ENCODE assay signal across 10 mouse cellular contexts in genomic region chr15:88716350-88716749, GRCm38 (mm10). TPM values are rescaled to one million over a fixed set of nuclear protein-coding genes. Genes with fewer than 3 reads are reported as not detected.
A peak's percentile ranks its signal among the peaks of the same experiment; 100 is the strongest.
DNase-seq lines count a peak whose midpoint lies in the region; ATAC-seq and TF ChIP-seq lines count a peak whose summit lies in the region.
"Had no signal": no experiment of that assay in that cellular context is flagged by ENCODE, and none has a peak within 500 bp of the region (broad histone marks: within the 10 kb centered on the region; RNA-seq: fewer than 3 reads in every experiment).

No protein-coding gene starts in this region.

- DNase-seq in hindbrain, postnatal 0 days (ENCODE audit: low spot score), result peak; percentile 66
- DNase-seq in hindbrain, embryonic 10.5 days (ENCODE audit: low spot score), result no peak
- DNase-seq in 416B (ENCODE audit: low read depth) (peak; percentile 61), G1E (ENCODE audit: low spot score) (peak; percentile 35)
- peak; percentile 29 for DNase-seq in kidney, postnatal 14 days
- DNase-seq in ovary, adult 18-20 months (ENCODE audit: low spot score), result no peak

- H3K4me2 ChIP-seq in hindbrain, postnatal 0 days (ENCODE audit: low read depth, low read length), result no peak overlapping the region
- H3K4me2 ChIP-seq in forebrain, embryonic 13.5 days, result no peak overlapping the region
- no peak overlapping the region for H3K4me2 ChIP-seq in heart, embryonic 11.5 days
- H3K4me2 ChIP-seq: stomach, embryonic 15.5 days had no signal

- no peaks in the 10 kb centered on the region for H3K9me3 ChIP-seq in hindbrain, postnatal 0 days (ENCODE audit: low read length)
- H3K9me3 ChIP-seq in hindbrain, embryonic 10.5 days, result no peaks in the 10 kb centered on the region
- no peaks in the 10 kb centered on the region for H3K9me3 ChIP-seq in G1E (replicated peaks)
- no peaks in the 10 kb centered on the region for H3K9me3 ChIP-seq in forebrain, embryonic 13.5 days (replicated peaks)
- H3K9me3 ChIP-seq in heart, embryonic 11.5 days (replicated peaks; ENCODE audit: control insufficient read depth, low read length), result no peaks in the 10 kb centered on the region
- H3K9me3 ChIP-seq: stomach, embryonic 15.5 days had no signal

- H3K27ac ChIP-seq in hindbrain, postnatal 0 days, result no peak overlapping the region
- no peak overlapping the region for H3K27ac ChIP-seq in hindbrain, embryonic 10.5 days
- no peak overlapping the region for H3K27ac ChIP-seq in forebrain, embryonic 13.5 days
- H3K27ac ChIP-seq in heart, embryonic 11.5 days (ENCODE audit: low read depth, low read length), result no peak overlapping the region
- H3K27ac ChIP-seq: macrophage; stomach, embryonic 15.5 days had no signal

- no peak for ATAC-seq in hindbrain, postnatal 0 days
- 0 out of 2 replicates have a peak, but pooled peaks have one; percentile 36 for ATAC-seq in G1E (ENCODE audit: extremely low read depth, insufficient number of reproducible peaks, low FRiP score, poor library complexity, severe bottlenecking)
- ATAC-seq in forebrain, embryonic 13.5 days, result no peak
- no peak for ATAC-seq in heart, embryonic 11.5 days (replicated peaks; ENCODE audit: insufficient number of reproducible peaks, low FRiP score, low TSS enrichment)

- 0 out of 2 replicates have a peak, but pooled peaks cover 7% of the 10 kb centered on the region for H3K4me1 ChIP-seq in hindbrain, postnatal 0 days (ENCODE audit: insufficient read depth, low read length)
- H3K4me1 ChIP-seq in hindbrain, embryonic 10.5 days (replicated peaks), result no peaks in the 10 kb centered on the region
- peaks cover 22% of the 10 kb centered on the region for H3K4me1 ChIP-seq in G1E (ENCODE audit: insufficient read depth, low read depth, low read length)
- H3K4me1 ChIP-seq in forebrain, embryonic 13.5 days, result peaks cover 12% of the 10 kb centered on the region; the same call in 1 of the 2 replicates
- no peaks in the 10 kb centered on the region for H3K4me1 ChIP-seq in heart, embryonic 11.5 days (ENCODE audit: control insufficient read depth, insufficient read depth, low read length)
- H3K4me1 ChIP-seq: stomach, embryonic 15.5 days had no signal

- no peak overlapping the region for H3K9ac ChIP-seq in hindbrain, postnatal 0 days (replicated peaks; ENCODE audit: low read length)
- H3K9ac ChIP-seq in forebrain, embryonic 13.5 days, result no peak overlapping the region
- H3K9ac ChIP-seq in heart, embryonic 11.5 days (ENCODE audit: low read depth, low read length), result no peak overlapping the region
- H3K9ac ChIP-seq: stomach, embryonic 15.5 days had no signal

- H3K36me3 ChIP-seq in hindbrain, postnatal 0 days (ENCODE audit: insufficient read depth, low read length), result peaks cover 36% of the 10 kb centered on the region
- peaks cover 98% of the 10 kb centered on the region for H3K36me3 ChIP-seq in hindbrain, embryonic 10.5 days
- H3K36me3 ChIP-seq in G1E (replicated peaks), result peaks cover 97% of the 10 kb centered on the region
- H3K36me3 ChIP-seq in forebrain, embryonic 13.5 days (ENCODE audit: poor library complexity, severe bottlenecking), result peaks cover 93% of the 10 kb centered on the region
- peaks cover 56% of the 10 kb centered on the region for H3K36me3 ChIP-seq in heart, embryonic 11.5 days (ENCODE audit: control insufficient read depth, insufficient read depth, low read length)

- peak; percentile 69 for TF ChIP-seq CTCF in hindbrain, postnatal 0 days (IDR thresholded peaks at IDR 0.05; ENCODE audit: low read depth)
- TF ChIP-seq CTCF in G1E (IDR thresholded peaks at IDR 0.05; ENCODE audit: low read depth, low read length), result peak; percentile 45; the same call in 1 of the 2 replicates

- H3K27me3 ChIP-seq in hindbrain, postnatal 0 days (ENCODE audit: insufficient read depth, low read length), result no peaks in the 10 kb centered on the region
- H3K27me3 ChIP-seq in hindbrain, embryonic 10.5 days (ENCODE audit: insufficient read depth, poor library complexity, severe bottlenecking), result no peaks in the 10 kb centered on the region
- H3K27me3 ChIP-seq in G1E (ENCODE audit: insufficient read depth, low read length), result no peaks in the 10 kb centered on the region
- no peaks in the 10 kb centered on the region for H3K27me3 ChIP-seq in forebrain, embryonic 13.5 days
- H3K27me3 ChIP-seq in heart, embryonic 11.5 days (ENCODE audit: control insufficient read depth, insufficient read depth, low read length), result no peaks in the 10 kb centered on the region
- H3K27me3 ChIP-seq: stomach, embryonic 15.5 days had no signal

- H3K4me3 ChIP-seq in hindbrain, postnatal 0 days (ENCODE audit: low read length), result no peak overlapping the region
- no peak overlapping the region for H3K4me3 ChIP-seq in hindbrain, embryonic 10.5 days
- H3K4me3 ChIP-seq in G1E (ENCODE audit: low read depth, low read length), result no peak overlapping the region
- no peak overlapping the region for H3K4me3 ChIP-seq in forebrain, embryonic 13.5 days
- no peak overlapping the region for H3K4me3 ChIP-seq in heart, embryonic 11.5 days (ENCODE audit: low read depth, low read length)
- H3K4me3 ChIP-seq: stomach, embryonic 15.5 days had no signal

RNA-seq across cellular contexts. Expression of gene Brd1, which starts 17.7 kb away (rescaled TPM):
- total RNA-seq in hindbrain, postnatal 0 days (2014; rRNA removed), result 43.5 and 45.2 TPM in 2 replicates
- polyA plus RNA-seq in hindbrain, postnatal 0 days (2015; fragmentation: Nextera tagmentation; extraction: Ambion mirVana), result 12.4 and 13.1 TPM in 2 replicates
- polyA plus RNA-seq in hindbrain, embryonic 10.5 days (2016; fragmentation: Nextera tagmentation; extraction: Ambion mirVana), result 16.9 and 19.6 TPM in 2 replicates
- total RNA-seq in G1E (2014; fragmentation: Nextera tagmentation), result 52.4 and 59.4 TPM in 2 replicates
- total RNA-seq in G1E (2017), result 51.8 and 64.0 TPM in 2 replicates
- polyA plus RNA-seq in G1E (2012), result 38.6 and 49.8 TPM in 2 replicates
- polyA plus RNA-seq in forebrain, embryonic 13.5 days (2015; fragmentation: Nextera tagmentation; extraction: Ambion mirVana), result 30.5 TPM in 2 replicates
- 15.2 and 18.2 TPM in 2 replicates for polyA plus RNA-seq in heart, embryonic 11.5 days (2014; fragmentation: Nextera tagmentation; extraction: Ambion mirVana)

RNA-seq across cellular contexts. Expression of gene Zbed4, which starts 35.1 kb away (rescaled TPM):
- 18.6 and 18.8 TPM in 2 replicates for total RNA-seq in hindbrain, postnatal 0 days (2014; rRNA removed)
- 4.8 and 5.4 TPM in 2 replicates for polyA plus RNA-seq in hindbrain, postnatal 0 days (2015; fragmentation: Nextera tagmentation; extraction: Ambion mirVana)
- polyA plus RNA-seq in hindbrain, embryonic 10.5 days (2016; fragmentation: Nextera tagmentation; extraction: Ambion mirVana), result 37.2 and 40.8 TPM in 2 replicates
- total RNA-seq in G1E (2014; fragmentation: Nextera tagmentation) (37.2 and 48.6 TPM in 2 replicates), G1E (2017) (40.8 and 43.3 TPM in 2 replicates)
- 11.0 and 11.6 TPM in 2 replicates for polyA plus RNA-seq in G1E (2012)
- 29.1 and 31.6 TPM in 2 replicates for polyA plus RNA-seq in forebrain, embryonic 13.5 days (2015; fragmentation: Nextera tagmentation; extraction: Ambion mirVana)
- polyA plus RNA-seq in heart, embryonic 11.5 days (2014; fragmentation: Nextera tagmentation; extraction: Ambion mirVana), result 16.1 and 22.9 TPM in 2 replicates

Comparison
In these comparisons a context has a peak if more than half of its experiments do, and no peak if none do; other contexts are left out.
1. DNase-seq: peak in hindbrain, postnatal 0 days (single experiment), 416B (single experiment), G1E (single experiment) and kidney, postnatal 14 days (single experiment); none in hindbrain, embryonic 10.5 days (single experiment) and ovary, adult 18-20 months (single experiment).